In genomic region chr12:109424753-109425332, GRCm38 (mm10) we compare ENCODE assay signal across 11 mouse cellular contexts. TPM values are rescaled to one million over a fixed set of nuclear protein-coding genes. Genes with fewer than 3 reads are reported as not detected.
DNase-seq lines count a peak whose midpoint lies in the region; ATAC-seq and TF ChIP-seq lines count a peak whose summit lies in the region.
"Had no signal": no experiment of that assay in that cellular context is flagged by ENCODE, and none has a peak within 500 bp of the region (broad histone marks: within the 10 kb centered on the region; RNA-seq: fewer than 3 reads in every experiment).

No protein-coding gene starts in this region.

- peak overlapping the region; percentile 47 for H3K27ac ChIP-seq in kidney, embryonic 16.5 days (ENCODE audit: low read length)
- H3K27ac ChIP-seq in kidney, adult 2 months (ENCODE audit: insufficient read depth, low read depth, low read length), result no peak overlapping the region
- H3K27ac ChIP-seq in embryonic facial prominence, embryonic 11.5 days (replicated peaks; ENCODE audit: low read depth, low read length), result no peak overlapping the region
- H3K27ac ChIP-seq in intestine, embryonic 14.5 days (ENCODE audit: low read depth), result 0 out of 2 replicates have a peak overlapping the region, but pooled peaks have one; percentile 24
- no peak overlapping the region for H3K27ac ChIP-seq in neural tube, embryonic 14.5 days (ENCODE audit: low read depth, low read length)
- H3K27ac ChIP-seq in thymus, adult 2 months (ENCODE audit: control insufficient read depth, insufficient read depth, low read length), result no peak overlapping the region

- 3% methylated on average over 20 of the region's 20 CpGs for WGBS in kidney, embryonic 16.5 days
- WGBS in kidney, adult 2 months, result 11% methylated on average over 20 of the region's 20 CpGs
- 11% methylated on average over 20 of the region's 20 CpGs for WGBS in embryonic facial prominence, embryonic 11.5 days
- WGBS in intestine, embryonic 14.5 days, result 13% methylated on average over 20 of the region's 20 CpGs
- 13% methylated on average over 20 of the region's 20 CpGs for WGBS in neural tube, embryonic 14.5 days
- WGBS in thymus, adult 2 months, result 78% methylated on average over 20 of the region's 20 CpGs

- 0 out of 2 replicates have a peak overlapping the region, but pooled peaks have one; percentile 18 for H3K9ac ChIP-seq in kidney, embryonic 16.5 days (replicated peaks; ENCODE audit: low read length)
- 0 out of 2 replicates have a peak overlapping the region, but pooled peaks have one; percentile 22 for H3K9ac ChIP-seq in embryonic facial prominence, embryonic 11.5 days (replicated peaks; ENCODE audit: low read length)
- no peak overlapping the region for H3K9ac ChIP-seq in intestine, embryonic 14.5 days (ENCODE audit: low read length)
- 0 out of 2 replicates have a peak overlapping the region, but pooled peaks have one; percentile 3 for H3K9ac ChIP-seq in neural tube, embryonic 14.5 days (replicated peaks; ENCODE audit: low read depth, low read length)

- DNase-seq in kidney, adult 2 months, result no peak
- peak; percentile 52 for DNase-seq in embryonic facial prominence, embryonic 11.5 days (ENCODE audit: low spot score)
- no peak for DNase-seq in intestine, embryonic 14.5 days (ENCODE audit: low spot score)
- no peak for DNase-seq in thymus, adult 2 months
- no peak for DNase-seq in urinary bladder, postnatal 10 days (ENCODE audit: low spot score)
- no peak for DNase-seq in heart, postnatal 14 days
- DNase-seq: kidney, postnatal 14 days had no signal

- peak overlapping the region; percentile 14 for H3K4me3 ChIP-seq in kidney, embryonic 16.5 days (ENCODE audit: low read length)
- H3K4me3 ChIP-seq in kidney, adult 2 months (ENCODE audit: insufficient read depth, low read depth, low read length), result no peak overlapping the region
- no peak overlapping the region for H3K4me3 ChIP-seq in embryonic facial prominence, embryonic 11.5 days (ENCODE audit: low read depth, low read length)
- no peak overlapping the region for H3K4me3 ChIP-seq in intestine, embryonic 14.5 days (ENCODE audit: low read depth, low read length)
- no peak overlapping the region for H3K4me3 ChIP-seq in neural tube, embryonic 14.5 days (ENCODE audit: low read depth, low read length)
- H3K4me3 ChIP-seq in thymus, adult 2 months (ENCODE audit: control insufficient read depth, insufficient read depth, low read length), result no peak overlapping the region
- H3K4me3 ChIP-seq: megakaryocyte, embryonic 14.5 days had no signal

- no peaks in the 10 kb centered on the region for H3K9me3 ChIP-seq in kidney, embryonic 16.5 days (ENCODE audit: low read length)
- no peaks in the 10 kb centered on the region for H3K9me3 ChIP-seq in embryonic facial prominence, embryonic 11.5 days (replicated peaks; ENCODE audit: control insufficient read depth, low read length)
- no peaks in the 10 kb centered on the region for H3K9me3 ChIP-seq in intestine, embryonic 14.5 days (ENCODE audit: control insufficient read depth, low read length)
- H3K9me3 ChIP-seq in neural tube, embryonic 14.5 days (ENCODE audit: control insufficient read depth, low read length), result no peaks in the 10 kb centered on the region
- H3K9me3 ChIP-seq: megakaryocyte, embryonic 14.5 days had no signal

- peak overlapping the region; percentile 49 for H3K4me2 ChIP-seq in kidney, embryonic 16.5 days (replicated peaks; ENCODE audit: low read depth, low read length)
- peak overlapping the region; percentile 22 for H3K4me2 ChIP-seq in embryonic facial prominence, embryonic 11.5 days (ENCODE audit: low read depth, low read length)
- H3K4me2 ChIP-seq in intestine, embryonic 14.5 days (ENCODE audit: low read length), result peak overlapping the region; percentile 28; the same call in 1 of the 2 replicates
- peak overlapping the region; percentile 18; the same call in 1 of the 2 replicates for H3K4me2 ChIP-seq in neural tube, embryonic 14.5 days (ENCODE audit: low read depth, low read length)

- peak; percentile 57 for ATAC-seq in kidney, embryonic 16.5 days (ENCODE audit: low FRiP score, low TSS enrichment)
- ATAC-seq in embryonic facial prominence, embryonic 11.5 days (replicated peaks; ENCODE audit: insufficient number of reproducible peaks, low FRiP score, low TSS enrichment, low read depth), result no peak
- ATAC-seq in intestine, embryonic 14.5 days (replicated peaks; ENCODE audit: low FRiP score, low TSS enrichment, low read depth), result 0 out of 2 replicates have a peak, but pooled peaks have one; percentile 26
- peak; percentile 41; the same call in 1 of the 2 replicates for ATAC-seq in neural tube, embryonic 14.5 days (ENCODE audit: low read depth)

- no peak for TF ChIP-seq CTCF in kidney, adult 2 months (conservative IDR thresholded peaks at IDR 0.05; ENCODE audit: insufficient read depth, insufficient read length, low read depth, low read length)
- no peak for TF ChIP-seq CTCF in thymus, adult 2 months (IDR thresholded peaks at IDR 0.05; ENCODE audit: borderline replicate concordance, control insufficient read depth, extremely low read depth, insufficient read depth, low read length, poor library complexity)

- H3K27me3 ChIP-seq in kidney, embryonic 16.5 days (ENCODE audit: insufficient read depth, low read length), result no peaks in the 10 kb centered on the region; the same call in none of the 2 replicates
- no peaks in the 10 kb centered on the region for H3K27me3 ChIP-seq in kidney, adult 2 months (replicated peaks; ENCODE audit: control insufficient read depth, insufficient read depth, low read length)
- H3K27me3 ChIP-seq in embryonic facial prominence, embryonic 11.5 days (ENCODE audit: control insufficient read depth, insufficient read depth, low read length), result no peaks in the 10 kb centered on the region
- no peaks in the 10 kb centered on the region for H3K27me3 ChIP-seq in intestine, embryonic 14.5 days (replicated peaks; ENCODE audit: control insufficient read depth, insufficient read depth, low read length)
- no peaks in the 10 kb centered on the region for H3K27me3 ChIP-seq in neural tube, embryonic 14.5 days (ENCODE audit: control insufficient read depth, insufficient read depth, low read length)
- no peaks in the 10 kb centered on the region for H3K27me3 ChIP-seq in thymus, adult 2 months (ENCODE audit: control insufficient read depth, insufficient read depth, low read length)

- TF ChIP-seq POLR2A in kidney, adult 2 months (IDR thresholded peaks at IDR 0.05; ENCODE audit: low read depth, low read length), result no peak
- TF ChIP-seq POLR2A in thymus, adult 2 months (IDR thresholded peaks at IDR 0.05; ENCODE audit: control insufficient read depth, extremely low read depth, insufficient read depth, low read length, poor library complexity), result no peak

- intact Hi-C loops in heart, postnatal 14 days (cut with DNase I), result no loop called here

- no peaks in the 10 kb centered on the region for H3K36me3 ChIP-seq in kidney, embryonic 16.5 days (ENCODE audit: insufficient read depth, low read length)
- no peaks in the 10 kb centered on the region for H3K36me3 ChIP-seq in kidney, adult 2 months (ENCODE audit: control insufficient read depth, insufficient read depth, low read length)
- H3K36me3 ChIP-seq in embryonic facial prominence, embryonic 11.5 days (replicated peaks; ENCODE audit: control insufficient read depth, insufficient read depth, low read depth, low read length), result no peaks in the 10 kb centered on the region
- no peaks in the 10 kb centered on the region for H3K36me3 ChIP-seq in intestine, embryonic 14.5 days (ENCODE audit: control insufficient read depth, insufficient read depth, low read length)
- H3K36me3 ChIP-seq in neural tube, embryonic 14.5 days (ENCODE audit: control insufficient read depth, insufficient read depth, low read length), result no peaks in the 10 kb centered on the region
- no peaks in the 10 kb centered on the region for H3K36me3 ChIP-seq in thymus, adult 2 months (ENCODE audit: control insufficient read depth, insufficient read depth, low read length)

- H3K4me1 ChIP-seq in kidney, embryonic 16.5 days (ENCODE audit: insufficient read depth, low read length), result peaks cover 20% of the 10 kb centered on the region
- H3K4me1 ChIP-seq in kidney, adult 2 months (ENCODE audit: control insufficient read depth, insufficient read depth, low read length), result no peaks in the 10 kb centered on the region
- peaks cover 2% of the 10 kb centered on the region; the same call in 1 of the 2 replicates for H3K4me1 ChIP-seq in embryonic facial prominence, embryonic 11.5 days (ENCODE audit: control insufficient read depth, insufficient read depth, low read length)
- H3K4me1 ChIP-seq in intestine, embryonic 14.5 days (replicated peaks; ENCODE audit: control insufficient read depth, insufficient read depth, low read length), result peaks cover 31% of the 10 kb centered on the region
- H3K4me1 ChIP-seq in neural tube, embryonic 14.5 days (ENCODE audit: control insufficient read depth, insufficient read depth, low read length), result peaks cover 14% of the 10 kb centered on the region; the same call in 1 of the 2 replicates
- no peaks in the 10 kb centered on the region for H3K4me1 ChIP-seq in thymus, adult 2 months (replicated peaks; ENCODE audit: control insufficient read depth, insufficient read depth, low read length)

RNA-seq across cellular contexts. Expression of gene Dlk1, which starts 27.8 kb away (rescaled TPM):
- polyA plus RNA-seq in kidney, embryonic 16.5 days (2015; fragmentation: Nextera tagmentation; extraction: Ambion mirVana), result 91.9 and 111 TPM in 2 replicates
- polyA plus RNA-seq in kidney, adult 2 months (2012; rRNA removed), result 3.4 and 4.6 TPM in 2 replicates
- polyA plus RNA-seq in embryonic facial prominence, embryonic 11.5 days (2014; fragmentation: Nextera tagmentation; extraction: Ambion mirVana), result 209 and 225 TPM in 2 replicates
- 398 and 437 TPM in 2 replicates for polyA plus RNA-seq in intestine, embryonic 14.5 days (2014; fragmentation: Nextera tagmentation; extraction: Ambion mirVana)
- 46.9 and 55.7 TPM in 2 replicates for polyA plus RNA-seq in neural tube, embryonic 14.5 days (2014; fragmentation: Nextera tagmentation; extraction: Ambion mirVana)
- 2.2 and 4.1 TPM in 2 replicates for polyA plus RNA-seq in thymus, adult 2 months (2012; rRNA removed)
- total RNA-seq in heart, postnatal 14 days (2021), result 1 to 10 TPM; 2.7 to 3.1 TPM
- total RNA-seq: MEL had no signal

Comparison
In these comparisons a context has a peak if more than half of its experiments do, and no peak if none do; other contexts are left out.
1. H3K27ac ChIP-seq: peak in kidney, embryonic 16.5 days (single experiment) and intestine, embryonic 14.5 days (single experiment); none in kidney, adult 2 months (single experiment), embryonic facial prominence, embryonic 11.5 days (single experiment), neural tube, embryonic 14.5 days (single experiment) and thymus, adult 2 months (single experiment).
2. Peak in every context shown above with its lines, with median percentiles within 50 percentile points of each other: H3K4me2 ChIP-seq.